Mouse (Mus musculus) heart, adult 2 months (tissue): ENCODE data around the gene Tenm4. TPM values are rescaled to one million over a fixed set of nuclear protein-coding genes. Genes with fewer than 3 reads are reported as not detected.

ENCODE experiments used
- DNase-seq, 2 experiments: peaks; one replicate each; pipeline ENCODE4 v3.0.0; 2021
- H3K27ac ChIP-seq: fragments of 200-600 bp; 2 replicates; pipeline ENCODE4 v1.8.1; 2022
- H3K27me3 ChIP-seq: fragments of 200-500 bp; 2 replicates; pipeline ENCODE4 v1.6.1; 2012; ENCODE audit warnings: mild to moderate bottlenecking, low read length, inconsistent platforms, mixed read lengths; ENCODE audit not compliant: control insufficient read depth, insufficient read depth
- H3K36me3 ChIP-seq: fragments of 200-500 bp; 2 replicates; pipeline ENCODE4 v1.6.1; 2012; ENCODE audit warnings: low read length, inconsistent platforms; ENCODE audit not compliant: control insufficient read depth, insufficient read depth
- H3K4me1 ChIP-seq: fragments of 200-500 bp; 2 replicates; pipeline ENCODE4 v1.6.1; 2011; ENCODE audit warnings: low read length; ENCODE audit not compliant: control insufficient read depth, insufficient read depth
- H3K4me3 ChIP-seq: fragments of 200-600 bp; 2 replicates; pipeline ENCODE4 v1.8.1; 2022
- H3K79me2 ChIP-seq: fragments of 200-500 bp; replicated peaks from 2 replicates; pipeline ENCODE4 v1.6.1; 2012; ENCODE audit warnings: mild to moderate bottlenecking, inconsistent platforms, low read length, moderate library complexity, mixed read lengths; ENCODE audit not compliant: control insufficient read depth, insufficient read depth
- H3K9ac ChIP-seq: fragments of 200-500 bp; 2 replicates; pipeline ENCODE4 v1.6.1; 2012; ENCODE audit warnings: low read depth, mild to moderate bottlenecking, control low read depth, inconsistent platforms, low read length, mixed read lengths
- CTCF ChIP-seq: fragments of 200-600 bp; IDR thresholded peaks from 2 replicates; pipeline ENCODE4 v1.8.1; 2022; ENCODE audit warnings: antibody characterized with exemption, mild to moderate bottlenecking, moderate library complexity
- EP300 ChIP-seq: fragments of 200-500 bp; IDR thresholded peaks from 2 replicates; pipeline ENCODE4 v1.6.1; 2011; ENCODE audit warnings: low read depth, low read length, control low read depth; ENCODE audit not compliant: insufficient read depth
- POLR2A ChIP-seq: fragments of 200-500 bp; IDR thresholded peaks from 2 replicates; pipeline ENCODE4 v1.6.1; 2011; ENCODE audit warnings: mild to moderate bottlenecking, low read depth, low read length, control low read depth; ENCODE audit not compliant: insufficient read depth
- WGBS: fragments of 180-500 bp; shearing (Covaris S2); methylation state at CpG from one replicate; pipeline ENCODE4 v1.1.7; 2018; 5-methylcytosine and 5-hydroxymethylcytosine counted together
- intact Hi-C: fragments of 180-260 bp; cut with DNase I; formaldehyde crosslinking; loops from one replicate; pipeline ENCODE4 v1.15.1; 2025
- polyA plus RNA-seq: library from polyadenylated mRNA; depleted of rRNA; stranded (reverse); fragments of >200 nt; gene quantifications from 2 replicates; pipeline ENCODE4 v1.2.3, GENCODE M21; 2012
- total RNA-seq, 2 experiments: library from RNA; stranded (reverse); gene quantifications; 2 replicates each; pipeline ENCODE4 v1.2.3; 2021

Tenm4 gene
- total and polyA plus RNA-seq, 3 experiments = 0.34 to 1.3 (median 0.74) TPM

DNA sequence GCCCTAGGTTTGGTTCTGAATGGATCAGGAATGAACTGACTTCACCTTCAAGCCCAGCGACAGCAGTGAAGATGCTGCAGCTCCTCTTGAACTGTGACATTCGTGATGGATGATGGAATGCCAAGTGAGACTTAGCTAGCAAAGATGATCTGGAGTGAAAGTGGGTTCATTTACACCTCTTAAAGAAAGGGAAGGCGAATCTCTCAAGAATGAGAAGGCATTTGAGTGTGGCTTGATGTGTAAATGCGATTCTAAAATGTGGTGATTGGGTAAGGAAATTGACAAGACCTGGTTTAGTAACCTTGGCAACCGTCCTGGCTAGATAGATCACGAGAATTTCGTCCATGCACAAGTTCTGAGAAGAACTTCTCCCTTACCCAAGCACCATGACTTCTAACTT lies 321.6 kb downstream of the Tenm4 start:
- no peak for DNase-seq
- intact Hi-C loops = no loop called here
- 89% methylated on average over 7 of the region's 7 CpGs for WGBS

DNA sequence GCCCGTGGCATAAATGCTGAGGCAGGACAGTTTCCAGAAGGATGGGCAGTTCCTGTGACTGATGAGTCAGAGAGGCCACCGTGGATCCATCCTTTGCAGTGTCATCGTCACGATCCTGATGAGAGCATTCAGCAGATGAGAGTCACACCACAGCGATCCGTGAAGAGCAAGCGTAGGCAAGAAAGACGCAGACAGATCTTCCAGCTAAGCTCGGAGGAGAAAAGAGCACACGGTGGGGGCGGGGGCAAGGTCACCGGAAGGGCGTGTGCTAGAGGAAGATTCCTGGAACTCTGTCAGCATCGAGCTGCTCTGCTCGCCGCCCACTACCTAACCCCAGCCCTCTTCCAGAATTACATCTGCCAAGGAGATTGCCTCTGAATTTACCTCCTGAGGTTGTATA lies 323.0 kb downstream of the Tenm4 start:
- H3K27me3 ChIP-seq = no peaks in the 10 kb centered on the region
- TF ChIP-seq POLR2A = no peak
- no peak for TF ChIP-seq CTCF
- no peak for TF ChIP-seq EP300
- 72% methylated on average over 16 of the region's 16 CpGs for WGBS
- no peak for DNase-seq
- H3K27ac ChIP-seq = no peak overlapping the region
- no peaks in the 10 kb centered on the region for H3K79me2 ChIP-seq
- no peak overlapping the region for H3K9ac ChIP-seq
- H3K4me1 ChIP-seq = no peaks in the 10 kb centered on the region; the same call in 1 of the 2 replicates
- no peak overlapping the region for H3K4me3 ChIP-seq
- H3K36me3 ChIP-seq = no peaks in the 10 kb centered on the region
- intact Hi-C loops = no loop called here

More for the DNA sequence above, 321.6 kb downstream of the Tenm4 start:
- Histone ChIP-seq H3K9ac (no peak overlapping the region), H3K27ac (no peak overlapping the region), H3K36me3 (no peaks in the 10 kb centered on the region), H3K4me3 (no peak overlapping the region), H3K79me2 (no peaks in the 10 kb centered on the region), H3K4me1 (no peaks in the 10 kb centered on the region; the same call in 1 of the 2 replicates), H3K27me3 (no peaks in the 10 kb centered on the region)
- TF ChIP-seq EP300 = no peak
- TF ChIP-seq CTCF = no peak
- no peak for TF ChIP-seq POLR2A

DNA sequence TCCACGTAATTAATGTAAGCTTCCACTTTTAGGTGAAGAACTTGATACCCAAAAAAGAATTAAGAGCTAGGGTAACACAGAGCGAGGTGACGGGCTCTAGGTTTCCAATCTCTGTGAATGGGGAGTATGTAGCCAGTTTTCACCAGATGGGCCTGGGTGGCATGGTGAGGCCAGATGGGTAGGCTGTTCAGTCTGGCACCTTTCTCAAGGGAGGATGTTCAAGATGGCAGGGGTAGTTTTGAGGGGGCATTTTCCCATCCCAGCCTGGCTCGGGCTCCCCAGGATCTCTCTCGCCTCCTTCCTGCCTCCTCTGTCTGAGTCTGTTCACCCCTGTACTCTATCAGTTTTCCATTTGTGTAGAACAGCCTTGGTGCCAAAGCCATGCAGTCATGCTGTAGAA lies 329.1 kb downstream of the Tenm4 start:
- intact Hi-C loops = loop anchor here (5.0 kb wide), 1 partner anchor 83 kb away; no protein-coding TSS in a partner anchor
- Histone ChIP-seq H3K27me3 (no peaks in the 10 kb centered on the region), H3K9ac (no peak overlapping the region), H3K4me3 (no peak overlapping the region), H3K79me2 (no peaks in the 10 kb centered on the region), H3K36me3 (no peaks in the 10 kb centered on the region), H3K27ac (no peak overlapping the region), H3K4me1 (peaks cover 3% of the 10 kb centered on the region)
- TF ChIP-seq CTCF (no peak), EP300 (no peak), POLR2A (no peak)
- DNase-seq = no peak
- WGBS = 96% methylated on average over 5 of the region's 5 CpGs

DNA sequence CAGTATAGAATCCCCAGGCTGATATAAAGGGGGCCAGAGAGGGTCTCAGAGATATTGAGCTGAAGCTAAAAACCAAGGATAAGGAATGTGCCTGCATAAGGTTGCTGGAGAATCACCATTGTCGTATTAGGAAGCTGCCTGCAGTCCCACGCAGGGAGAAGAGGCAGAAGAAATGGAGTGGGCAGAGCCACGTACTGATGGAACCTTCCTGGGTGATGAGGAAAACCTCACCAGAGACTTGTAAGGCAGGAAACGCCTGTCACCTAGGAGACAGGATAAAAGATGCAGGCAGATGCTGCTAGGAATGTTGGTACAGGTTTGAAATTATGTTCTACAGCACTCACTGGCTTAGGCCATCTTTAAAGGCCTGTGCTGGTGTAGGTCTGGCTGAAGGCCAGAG lies 329.8 kb downstream of the Tenm4 start:
- H3K4me1 ChIP-seq = peaks cover 3% of the 10 kb centered on the region
- no peak overlapping the region for H3K9ac ChIP-seq
- intact Hi-C loops = loop anchor here (5.0 kb wide), 1 partner anchor 83 kb away; no protein-coding TSS in a partner anchor
- no peak for DNase-seq
- H3K79me2 ChIP-seq = no peaks in the 10 kb centered on the region
- no peak overlapping the region for H3K27ac ChIP-seq
- 84% methylated on average over 4 of the region's 4 CpGs for WGBS
- no peaks in the 10 kb centered on the region for H3K36me3 ChIP-seq
- no peaks in the 10 kb centered on the region for H3K27me3 ChIP-seq
- TF ChIP-seq CTCF = no peak
- TF ChIP-seq EP300 = no peak
- TF ChIP-seq POLR2A = no peak
- no peak overlapping the region for H3K4me3 ChIP-seq

DNA sequence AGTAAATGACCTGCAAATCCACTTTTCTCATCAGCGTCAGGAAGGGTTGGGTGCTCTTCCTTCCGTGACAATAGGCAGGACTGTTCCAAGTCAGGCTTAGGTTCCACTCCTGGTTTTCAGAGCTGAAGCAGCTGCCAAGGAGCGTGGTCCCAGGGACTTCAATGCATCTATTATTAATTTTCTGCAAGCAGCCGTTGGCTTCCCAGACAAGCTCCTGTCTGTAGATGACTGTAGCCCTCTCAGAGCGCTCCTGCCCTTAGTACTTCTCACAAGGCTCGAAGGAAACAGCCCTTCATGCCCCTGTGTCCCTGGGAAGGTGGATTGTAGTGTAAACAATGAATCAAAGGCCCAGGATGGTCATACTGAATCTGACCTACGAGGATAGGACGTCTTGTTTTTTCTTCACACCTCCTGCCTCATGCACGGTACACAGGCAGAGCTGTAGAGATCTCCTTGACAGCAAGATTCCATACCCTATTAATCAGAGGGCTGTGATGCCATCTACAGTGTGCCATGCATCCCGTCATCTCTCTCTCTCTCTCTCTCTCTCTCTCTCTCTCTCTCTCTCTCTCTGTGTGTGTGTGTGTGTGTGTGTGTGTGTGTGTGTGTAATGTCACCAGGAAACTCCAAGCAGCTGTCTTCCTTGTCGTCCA lies 331.4 kb downstream of the Tenm4 start:
- DNase-seq = peak in 1 of 2 experiments; percentile 9
- Histone ChIP-seq H3K4me3 (no peak overlapping the region), H3K79me2 (no peaks in the 10 kb centered on the region), H3K9ac (no peak overlapping the region), H3K27me3 (no peaks in the 10 kb centered on the region), H3K27ac (no peak overlapping the region), H3K36me3 (no peaks in the 10 kb centered on the region), H3K4me1 (peaks cover 3% of the 10 kb centered on the region)
- TF ChIP-seq EP300 = 0 out of 2 replicates have a peak, but pooled peaks have one; percentile 25
- TF ChIP-seq POLR2A = no peak
- no peak for TF ChIP-seq CTCF
- WGBS = 38% methylated on average over 11 of the region's 11 CpGs
- intact Hi-C loops = loop anchor here (5.0 kb wide), 1 partner anchor 85 kb away; no protein-coding TSS in a partner anchor

DNA sequence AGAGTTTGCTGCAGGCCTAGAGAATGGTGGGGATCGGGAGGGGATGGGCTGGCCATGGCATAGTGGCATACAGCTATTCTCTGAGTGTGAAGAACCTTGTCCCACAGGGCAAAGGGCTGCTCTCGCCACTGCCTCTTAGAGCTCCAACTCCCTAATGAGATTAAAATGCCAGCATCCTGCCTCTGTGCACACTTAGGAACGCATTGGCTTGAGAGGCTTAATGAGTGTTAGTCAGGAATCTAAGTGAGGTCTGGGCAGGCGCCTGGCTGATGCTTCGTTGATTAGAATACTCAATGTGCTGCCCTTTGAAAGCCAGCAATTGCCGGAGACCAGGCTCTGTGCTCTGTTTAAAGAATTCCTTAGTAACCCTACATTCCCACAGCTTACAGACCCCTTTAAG lies 334.5 kb downstream of the Tenm4 start:
- Histone ChIP-seq H3K36me3 (no peaks in the 10 kb centered on the region), H3K9ac (no peak overlapping the region), H3K27me3 (no peaks in the 10 kb centered on the region), H3K4me1 (peaks cover 3% of the 10 kb centered on the region), H3K4me3 (no peak overlapping the region), H3K79me2 (no peaks in the 10 kb centered on the region), H3K27ac (no peak overlapping the region)
- TF ChIP-seq CTCF = no peak
- no peak for TF ChIP-seq POLR2A
- TF ChIP-seq EP300 = no peak
- DNase-seq = no peak
- intact Hi-C loops = no loop called here
- whole genome bisulfite sequencing = 68% methylated on average over 6 of the region's 6 CpGs
